Mouse (Mus musculus) limb, embryonic 15.5 days (tissue): ENCODE measurements around the gene Abtb1. TPM values are rescaled to one million over a fixed set of nuclear protein-coding genes. Genes with fewer than 3 reads are reported as not detected.

Experiments
- ATAC-seq: fragments of 200-750 bp; cut with Nextera tagmentation; 2 replicates; pipeline ENCODE4 v1.8.0; 2017; ENCODE audit warnings: low read depth, moderate TSS enrichment; ENCODE audit not compliant: insufficient number of reproducible peaks, low FRiP score, low TSS enrichment
- H3K27ac ChIP-seq: fragments of 300-500 bp; sonication (generic); 2 replicates; pipeline ENCODE4 v1.5.1; 2015; ENCODE audit warnings: moderate library complexity, mild to moderate bottlenecking, inconsistent platforms
- H3K27me3 ChIP-seq: fragments of 300-500 bp; sonication (generic); 2 replicates; pipeline ENCODE4 v1.6.1; 2015; ENCODE audit warnings: inconsistent platforms
- H3K36me3 ChIP-seq: fragments of 300-500 bp; sonication (generic); 2 replicates; pipeline ENCODE4 v1.6.1; 2015; ENCODE audit warnings: inconsistent platforms
- H3K4me1 ChIP-seq: fragments of 300-500 bp; sonication (generic); 2 replicates; pipeline ENCODE4 v1.6.1; 2015; ENCODE audit warnings: inconsistent platforms
- H3K4me2 ChIP-seq: fragments of 300-500 bp; sonication (generic); 2 replicates; pipeline ENCODE4 v1.6.1; 2015; ENCODE audit warnings: mild to moderate bottlenecking, inconsistent platforms
- H3K4me3 ChIP-seq: fragments of 300-500 bp; sonication (generic); 2 replicates; pipeline ENCODE4 v1.5.1; 2015; ENCODE audit warnings: mild to moderate bottlenecking, inconsistent platforms
- H3K9ac ChIP-seq: fragments of 300-500 bp; sonication (generic); 2 replicates; pipeline ENCODE4 v1.6.1; 2015; ENCODE audit warnings: inconsistent platforms
- H3K9me3 ChIP-seq: fragments of 300-500 bp; sonication (generic); 2 replicates; pipeline ENCODE4 v1.6.1; 2016; ENCODE audit warnings: inconsistent platforms
- WGBS: fragments of 180-500 bp; shearing (Covaris S2); methylation state at CpG from one replicate; pipeline ENCODE4 v1.1.7; 2015; 5-methylcytosine and 5-hydroxymethylcytosine counted together
- polyA plus RNA-seq: library from polyadenylated mRNA; unstranded; fragments of >200 nt; fragmentation: Nextera tagmentation; extraction: Ambion mirVana; gene quantifications from 2 replicates; pipeline ENCODE4 v1.2.1, GENCODE M21; 2015

Abtb1 gene
- polyA plus RNA-seq, 1 experiment from 2014 or later, result 33.3 TPM

- 27% methylated on average over 7 of the region's 7 CpGs for WGBS
- Histone ChIP-seq H3K9me3 (no peaks in the 10 kb centered on the region), H3K36me3 (no peaks in the 10 kb centered on the region), H3K27ac (no peak overlapping the region), H3K27me3 (no peaks in the 10 kb centered on the region), H3K4me3 (no peak overlapping the region), H3K4me2 (no peak overlapping the region), H3K9ac (no peak overlapping the region), H3K4me1 (peaks cover 5% of the 10 kb centered on the region)
- no peak for ATAC-seq
Observed at GRCm38 (mm10) chr6:88811396-88811795, 30.4 kb downstream of the Abtb1 start.

- no peak overlapping the region for H3K27ac ChIP-seq
Observed at GRCm38 (mm10) chr6:88810291-88810690, 31.5 kb downstream of the Abtb1 start.

GRCm38 (mm10) chr6:88809091-88810037 lies 32.4 kb downstream of the Abtb1 start:
- H3K27ac ChIP-seq, result no peak overlapping the region
- H3K9ac ChIP-seq, result no peak overlapping the region
- H3K4me2 ChIP-seq, result no peak overlapping the region
- no peaks in the 10 kb centered on the region for H3K27me3 ChIP-seq
- H3K9me3 ChIP-seq, result no peaks in the 10 kb centered on the region
- no peaks in the 10 kb centered on the region for H3K36me3 ChIP-seq
- ATAC-seq, result no peak
- H3K4me1 ChIP-seq, result peaks cover 5% of the 10 kb centered on the region
- WGBS, result 60% methylated on average over 23 of the region's 23 CpGs
- H3K4me3 ChIP-seq, result no peak overlapping the region

More at GRCm38 (mm10) chr6:88810291-88810690, 31.5 kb downstream of the Abtb1 start:
- Histone ChIP-seq H3K36me3 (no peaks in the 10 kb centered on the region), H3K4me1 (peaks cover 5% of the 10 kb centered on the region), H3K27me3 (no peaks in the 10 kb centered on the region), H3K4me3 (no peak overlapping the region), H3K9ac (no peak overlapping the region), H3K4me2 (no peak overlapping the region), H3K9me3 (no peaks in the 10 kb centered on the region)
- no peak for ATAC-seq
- WGBS, result 43% methylated on average over 3 of the region's 3 CpGs

- Histone ChIP-seq H3K9me3 (no peaks in the 10 kb centered on the region), H3K9ac (no peak overlapping the region), H3K4me3 (no peak overlapping the region), H3K4me1 (peaks cover 5% of the 10 kb centered on the region; the same call in 1 of the 2 replicates), H3K4me2 (no peak overlapping the region), H3K27ac (no peak overlapping the region), H3K36me3 (no peaks in the 10 kb centered on the region), H3K27me3 (no peaks in the 10 kb centered on the region)
- ATAC-seq, result no peak
- WGBS, result 82% methylated on average over 17 of the region's 17 CpGs
Observed at GRCm38 (mm10) chr6:88804966-88805577, 36.7 kb downstream of the Abtb1 start.

- 86% methylated on average over 4 of the region's 4 CpGs for WGBS
- ATAC-seq, result no peak
- Histone ChIP-seq H3K4me1 (peaks cover 5% of the 10 kb centered on the region; the same call in 1 of the 2 replicates), H3K9me3 (no peaks in the 10 kb centered on the region), H3K4me3 (no peak overlapping the region), H3K36me3 (no peaks in the 10 kb centered on the region), H3K27me3 (no peaks in the 10 kb centered on the region), H3K9ac (no peak overlapping the region), H3K27ac (no peak overlapping the region), H3K4me2 (no peak overlapping the region)
Observed at GRCm38 (mm10) chr6:88803957-88804695, 37.7 kb downstream of the Abtb1 start.

GRCm38 (mm10) chr6:88803051-88803450 lies 38.7 kb downstream of the Abtb1 start:
- H3K27me3 ChIP-seq, result no peaks in the 10 kb centered on the region
- no peak overlapping the region for H3K27ac ChIP-seq
- H3K4me3 ChIP-seq, result no peak overlapping the region
- WGBS, result 81% methylated on average over 7 of the region's 7 CpGs
- no peaks in the 10 kb centered on the region for H3K9me3 ChIP-seq
- H3K4me2 ChIP-seq, result no peak overlapping the region
- no peaks in the 10 kb centered on the region for H3K36me3 ChIP-seq
- no peak overlapping the region for H3K9ac ChIP-seq
- peaks cover 5% of the 10 kb centered on the region; the same call in 1 of the 2 replicates for H3K4me1 ChIP-seq
- no peak for ATAC-seq

GRCm38 (mm10) chr6:88800735-88801134 lies 41.0 kb downstream of the Abtb1 start:
- Histone ChIP-seq H3K4me3 (no peak overlapping the region), H3K27me3 (no peaks in the 10 kb centered on the region), H3K9me3 (no peaks in the 10 kb centered on the region), H3K9ac (no peak overlapping the region), H3K4me1 (peaks cover 5% of the 10 kb centered on the region; the same call in 1 of the 2 replicates), H3K27ac (no peak overlapping the region), H3K36me3 (no peaks in the 10 kb centered on the region), H3K4me2 (no peak overlapping the region)
- WGBS, result 29% methylated on average over 3 of the region's 3 CpGs
- no peak for ATAC-seq

- H3K27me3 ChIP-seq, result no peaks in the 10 kb centered on the region
- H3K27ac ChIP-seq, result no peak overlapping the region
- H3K4me1 ChIP-seq, result peaks cover 5% of the 10 kb centered on the region; the same call in 1 of the 2 replicates
- no peaks in the 10 kb centered on the region for H3K36me3 ChIP-seq
- 75% methylated on average over 7 of the region's 7 CpGs for WGBS
- no peaks in the 10 kb centered on the region for H3K9me3 ChIP-seq
- H3K4me2 ChIP-seq, result no peak overlapping the region
- ATAC-seq, result no peak
- no peak overlapping the region for H3K4me3 ChIP-seq
- no peak overlapping the region for H3K9ac ChIP-seq
Observed at GRCm38 (mm10) chr6:88800191-88800590, 41.6 kb downstream of the Abtb1 start.

GRCm38 (mm10) chr6:88794561-88794971 lies 47.2 kb downstream of the Abtb1 start:
- H3K9ac ChIP-seq, result no peak overlapping the region
- no peaks in the 10 kb centered on the region for H3K36me3 ChIP-seq
- no peak for ATAC-seq
- no peak overlapping the region for H3K4me3 ChIP-seq
- WGBS, result 37% methylated on average over 14 of the region's 14 CpGs
- no peaks in the 10 kb centered on the region for H3K27me3 ChIP-seq
- no peak overlapping the region for H3K27ac ChIP-seq
- peaks cover 11% of the 10 kb centered on the region; the same call in 1 of the 2 replicates for H3K4me1 ChIP-seq
- H3K4me2 ChIP-seq, result no peak overlapping the region
- H3K9me3 ChIP-seq, result no peaks in the 10 kb centered on the region

- Histone ChIP-seq H3K4me2 (no peak overlapping the region), H3K9ac (no peak overlapping the region), H3K27ac (no peak overlapping the region), H3K4me1 (peaks cover 17% of the 10 kb centered on the region; the same call in 1 of the 2 replicates), H3K27me3 (no peaks in the 10 kb centered on the region), H3K36me3 (no peaks in the 10 kb centered on the region), H3K4me3 (no peak overlapping the region), H3K9me3 (no peaks in the 10 kb centered on the region)
- no peak for ATAC-seq
- 65% methylated on average over 13 of the region's 13 CpGs for WGBS
Observed at GRCm38 (mm10) chr6:88793872-88794271, 47.9 kb downstream of the Abtb1 start.

GRCm38 (mm10) chr6:88793243-88793642 lies 48.5 kb downstream of the Abtb1 start:
- Histone ChIP-seq H3K9me3 (no peaks in the 10 kb centered on the region), H3K27me3 (no peaks in the 10 kb centered on the region), H3K4me3 (no peak overlapping the region), H3K27ac (no peak overlapping the region), H3K4me1 (peaks cover 22% of the 10 kb centered on the region; the same call in 1 of the 2 replicates), H3K4me2 (no peak overlapping the region), H3K9ac (no peak overlapping the region), H3K36me3 (no peaks in the 10 kb centered on the region)
- 27% methylated on average over 2 of the region's 2 CpGs for WGBS
- no peak for ATAC-seq
